Mouse (Mus musculus): Measurements from ENCODE around the gene Arrdc1. TPM values are rescaled to one million over a fixed set of nuclear protein-coding genes. Genes with fewer than 3 reads are reported as not detected.
A peak's percentile ranks its signal among the peaks of the same experiment; 100 is the strongest.
"Not testable (repeated sequence)": the region's sequence is repeated elsewhere in the genome, so short reads cannot be mapped to it uniquely, and the experiment has no call there.

Gene Arrdc1
- polyA plus RNA-seq (2014; fragmentation: Nextera tagmentation; extraction: Ambion mirVana): 29.8 and 35.2 TPM in 2 replicates

DNA sequence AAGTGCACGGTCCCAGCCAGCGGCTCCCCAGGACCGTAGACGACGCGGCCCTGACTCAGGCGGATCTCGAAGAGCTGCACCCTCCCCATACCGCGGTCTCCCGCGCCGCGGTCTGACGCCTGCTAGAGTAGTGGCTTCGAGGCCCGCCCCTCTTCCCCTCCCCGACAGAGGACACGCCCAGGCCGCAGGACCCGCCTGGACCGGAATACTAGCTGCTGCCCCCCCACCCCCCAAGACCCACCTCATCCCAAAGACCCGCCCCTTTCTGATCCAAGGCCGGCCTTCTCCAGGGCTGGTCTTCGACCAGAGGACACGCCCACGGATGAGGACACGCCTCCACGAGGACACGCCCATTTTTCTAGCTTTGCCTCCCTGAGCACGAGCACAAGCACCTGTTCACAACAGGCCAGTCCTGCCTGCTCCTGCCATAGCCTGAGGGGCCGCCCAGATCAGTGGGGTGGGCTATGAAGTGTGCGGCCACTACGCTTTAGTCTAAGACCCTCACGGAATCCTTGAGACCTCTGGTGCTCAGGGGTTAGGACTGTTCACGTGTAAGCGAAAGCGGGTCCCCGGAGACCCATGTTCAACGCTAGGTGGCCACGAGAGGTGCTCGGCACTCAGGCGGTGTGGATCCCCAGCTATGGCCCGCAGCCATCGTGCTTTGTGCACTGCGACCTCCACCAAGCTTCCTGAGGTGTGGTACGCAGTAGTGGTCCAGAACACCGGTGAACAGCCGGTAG lies at the start of gene Arrdc1:
TSS of gene Arrdc1 (minus strand) at position 196 of the 740 bp plus-strand sequence.
- peak; percentile 91 for ATAC-seq (replicated peaks; ENCODE audit: low FRiP score)
- Histone ChIP-seq H3K36me3 (ENCODE audit: control insufficient read depth, insufficient read depth, low read length) (no peaks in the 10 kb centered on the region), H3K4me2 (peak within 1 kb of the TSS; percentile 99), H3K27me3 (replicated peaks; ENCODE audit: control insufficient read depth, insufficient read depth, low read length) (0 out of 2 replicates have a peak, but pooled peaks cover 3% of the 10 kb centered on the region), H3K4me1 (replicated peaks; ENCODE audit: control insufficient read depth, insufficient read depth, low read length) (peaks cover 6% of the 10 kb centered on the region), H3K9ac (ENCODE audit: low read depth, low read length) (peak within 1 kb of the TSS; percentile 88), H3K4me3 (ENCODE audit: low read depth, low read length) (peak within 1 kb of the TSS; percentile 83), H3K27ac (ENCODE audit: low read depth, low read length) (peak within 1 kb of the TSS; percentile 79), H3K9me3 (ENCODE audit: control insufficient read depth, low read length) (no peaks in the 10 kb centered on the region)
- DNase-seq (ENCODE audit: low spot score): peak; percentile 90
- WGBS: under 1% methylated on average over 49 of the region's 49 CpGs

DNA sequence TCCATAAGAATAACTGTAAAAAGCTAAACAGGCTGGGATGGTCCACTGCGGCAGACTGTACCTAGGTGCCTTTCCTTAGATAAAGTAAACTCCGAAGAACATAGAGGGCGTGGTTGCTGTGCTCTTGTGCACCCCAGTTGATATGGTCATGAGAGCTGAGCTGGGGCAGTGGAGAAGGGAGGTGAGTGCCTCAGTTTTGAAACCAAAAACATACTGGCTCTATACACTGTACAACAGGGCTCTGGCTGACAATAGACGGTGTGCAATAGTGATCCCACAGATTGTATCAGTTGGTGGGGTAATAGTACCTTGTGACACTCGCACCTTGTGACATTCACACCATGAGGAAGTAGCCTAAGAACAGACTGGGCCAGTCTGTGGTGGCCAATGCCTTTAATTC lies 41.9 kb upstream of the Arrdc1 start:
- Histone ChIP-seq H3K27ac (ENCODE audit: low read depth, low read length) (peak overlapping the region; percentile 91), H3K4me2 (peak overlapping the region; percentile 99)

DNA sequence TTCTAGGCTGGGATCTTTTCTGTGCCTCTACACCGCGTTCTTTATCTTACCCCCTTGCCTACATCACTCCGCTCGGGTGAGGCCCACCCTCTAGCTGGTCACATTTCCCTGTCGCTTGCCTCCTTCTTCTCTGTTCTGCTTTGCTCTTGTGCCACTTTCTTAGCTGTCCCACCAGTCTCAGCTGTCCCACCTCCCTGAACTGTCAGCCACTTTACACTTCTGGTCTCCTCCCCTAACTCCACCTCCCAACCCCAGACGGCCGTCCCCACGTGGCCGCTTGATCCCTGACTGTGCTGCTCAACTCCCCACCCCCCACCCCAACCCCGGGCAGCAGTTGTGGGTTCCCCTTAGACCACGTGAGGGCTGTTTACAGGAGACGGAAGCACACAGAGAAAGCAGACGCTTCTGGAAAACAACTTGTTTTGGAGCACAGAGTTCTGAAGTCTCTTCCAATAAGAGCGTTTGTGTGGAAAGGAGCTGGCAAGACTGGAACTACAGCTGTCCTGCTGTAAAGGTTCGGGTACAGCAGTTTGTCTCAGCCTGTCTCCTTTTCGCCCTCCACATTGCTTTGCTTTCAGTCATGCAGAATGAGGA lies 40.7 kb upstream of the Arrdc1 start, which contains the start of gene Pnpla7:
TSS of gene Pnpla7 (plus strand) at position 330 of the 594 bp plus-strand sequence.
- under 1% methylated on average over 16 of the region's 16 CpGs for WGBS

More for the DNA sequence above, 41.9 kb upstream of the Arrdc1 start:
- 53% methylated on average over 5 of the region's 5 CpGs for WGBS
- no peaks in the 10 kb centered on the region for H3K27me3 ChIP-seq (replicated peaks; ENCODE audit: control insufficient read depth, insufficient read depth, low read length)
- peak overlapping the region; percentile 64 for H3K9ac ChIP-seq (ENCODE audit: low read depth, low read length)
- H3K36me3 ChIP-seq (ENCODE audit: control insufficient read depth, insufficient read depth, low read length): peaks cover 6% of the 10 kb centered on the region; the same call in 1 of the 2 replicates
- H3K4me1 ChIP-seq (replicated peaks; ENCODE audit: control insufficient read depth, insufficient read depth, low read length): peaks cover 9% of the 10 kb centered on the region
- H3K9me3 ChIP-seq (ENCODE audit: control insufficient read depth, low read length): no peaks in the 10 kb centered on the region
- H3K4me3 ChIP-seq (ENCODE audit: low read depth, low read length): peak overlapping the region; percentile 76
- DNase-seq (ENCODE audit: low spot score): no peak
- peak; percentile 52 for ATAC-seq (replicated peaks; ENCODE audit: low FRiP score)

DNA sequence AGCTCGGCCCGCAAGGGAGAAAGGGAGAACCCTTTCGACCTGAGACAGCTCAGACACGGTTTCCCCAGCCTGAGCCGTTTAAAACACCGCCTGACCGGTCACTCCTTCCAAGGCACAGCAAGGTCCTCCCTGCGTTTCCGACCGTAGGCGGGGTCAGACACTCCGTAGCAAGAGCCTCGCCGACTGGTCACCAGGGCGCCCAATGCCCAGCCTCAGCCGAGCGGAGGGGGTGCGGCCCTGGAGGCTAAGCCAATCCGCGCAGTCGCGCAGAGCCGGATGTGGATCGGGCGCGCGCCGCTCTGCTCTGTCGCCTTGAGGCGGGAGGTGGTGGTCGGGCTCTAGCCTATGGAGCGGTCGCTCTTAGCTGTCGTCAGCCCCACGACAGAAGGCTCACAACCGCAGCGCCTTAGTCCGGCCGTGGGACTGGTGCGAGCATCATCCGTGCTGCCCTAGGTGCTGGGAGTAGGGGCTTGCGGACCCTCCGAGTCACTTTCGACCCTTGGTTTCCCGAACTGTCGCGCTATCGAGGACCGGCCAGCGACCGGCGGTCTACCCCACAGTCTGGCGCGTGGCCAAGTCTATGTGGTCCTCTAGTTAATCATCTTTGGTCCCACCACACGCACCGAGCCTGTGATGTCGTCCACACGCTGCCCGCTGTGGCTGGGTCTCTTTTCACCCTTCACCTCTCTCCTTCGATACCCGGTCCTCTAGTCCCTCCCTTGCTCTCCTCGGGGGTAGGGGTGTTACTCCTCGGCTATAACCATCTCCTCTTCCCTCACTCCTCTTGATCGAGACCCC lies 40.1 kb upstream of the Arrdc1 start, which contains the start of gene Mrpl41:
TSS of gene Mrpl41 (minus strand) at position 193 of the 798 bp plus-strand sequence.
- peak within 1 kb of the TSS; percentile 99 for H3K4me2 ChIP-seq
- ATAC-seq (replicated peaks; ENCODE audit: low FRiP score): peak; percentile 96

More for the DNA sequence above, 40.7 kb upstream of the Arrdc1 start, which contains the start of gene Pnpla7:
- Histone ChIP-seq H3K27me3 (replicated peaks; ENCODE audit: control insufficient read depth, insufficient read depth, low read length) (no peaks in the 10 kb centered on the region), H3K9ac (ENCODE audit: low read depth, low read length) (peak within 1 kb of the TSS; percentile 83), H3K4me3 (ENCODE audit: low read depth, low read length) (peak within 1 kb of the TSS; percentile 76), H3K4me1 (replicated peaks; ENCODE audit: control insufficient read depth, insufficient read depth, low read length) (peaks cover 9% of the 10 kb centered on the region), H3K36me3 (ENCODE audit: control insufficient read depth, insufficient read depth, low read length) (peaks cover 15% of the 10 kb centered on the region), H3K9me3 (ENCODE audit: control insufficient read depth, low read length) (no peaks in the 10 kb centered on the region), H3K4me2 (peak within 1 kb of the TSS; percentile 99), H3K27ac (ENCODE audit: low read depth, low read length) (peak within 1 kb of the TSS; percentile 91)
- peak; percentile 79 for ATAC-seq (replicated peaks; ENCODE audit: low FRiP score)
- DNase-seq (ENCODE audit: low spot score): peak; percentile 83

DNA sequence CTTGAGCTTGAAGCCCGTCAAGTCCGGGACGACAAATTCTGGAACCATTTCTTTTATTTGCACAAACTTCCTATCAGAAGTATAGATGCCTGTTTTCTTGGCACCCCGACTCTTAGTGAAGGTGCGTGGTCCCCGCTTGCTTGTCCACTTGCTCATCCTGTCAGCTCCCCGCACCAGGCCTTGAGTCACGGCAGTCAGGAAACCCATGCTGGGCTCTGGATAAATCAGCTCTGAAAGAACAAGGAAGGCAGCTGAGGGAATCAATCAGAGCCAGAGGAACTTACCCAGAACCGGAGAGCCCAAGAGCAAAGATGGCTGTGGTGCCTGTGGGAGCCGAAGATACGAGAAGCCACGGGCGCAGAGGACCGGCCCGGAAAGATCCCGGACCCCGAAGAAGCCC lies 39.4 kb upstream of the Arrdc1 start:
- ATAC-seq (replicated peaks; ENCODE audit: low FRiP score); H3K9me3 ChIP-seq (ENCODE audit: control insufficient read depth, low read length); DNase-seq (ENCODE audit: low spot score); H3K4me1 ChIP-seq (replicated peaks; ENCODE audit: control insufficient read depth, insufficient read depth, low read length); H3K27me3 ChIP-seq (replicated peaks; ENCODE audit: control insufficient read depth, insufficient read depth, low read length): not testable (repeated sequence)
- Histone ChIP-seq H3K9ac (ENCODE audit: low read depth, low read length) (peak overlapping the region; percentile 83), H3K4me2 (peak overlapping the region; percentile 99), H3K36me3 (ENCODE audit: control insufficient read depth, insufficient read depth, low read length) (peaks cover 19% of the 10 kb centered on the region), H3K27ac (ENCODE audit: low read depth, low read length) (peak overlapping the region; percentile 74), H3K4me3 (ENCODE audit: low read depth, low read length) (peak overlapping the region; percentile 76)
- 2% methylated on average over 17 of the region's 17 CpGs for WGBS

More for the DNA sequence above, 40.1 kb upstream of the Arrdc1 start, which contains the start of gene Mrpl41:
- Histone ChIP-seq H3K27ac (ENCODE audit: low read depth, low read length) (peak within 1 kb of the TSS; percentile 91), H3K4me3 (ENCODE audit: low read depth, low read length) (peak within 1 kb of the TSS; percentile 76), H3K36me3 (ENCODE audit: control insufficient read depth, insufficient read depth, low read length) (peaks cover 16% of the 10 kb centered on the region), H3K9ac (ENCODE audit: low read depth, low read length) (peak within 1 kb of the TSS; percentile 83), H3K9me3 (ENCODE audit: control insufficient read depth, low read length) (no peaks in the 10 kb centered on the region), H3K4me1 (replicated peaks; ENCODE audit: control insufficient read depth, insufficient read depth, low read length) (peaks cover 9% of the 10 kb centered on the region), H3K27me3 (replicated peaks; ENCODE audit: control insufficient read depth, insufficient read depth, low read length) (no peaks in the 10 kb centered on the region)
- peak; percentile 97 for DNase-seq (ENCODE audit: low spot score)
- WGBS: under 1% methylated on average over 64 of the region's 64 CpGs

DNA sequence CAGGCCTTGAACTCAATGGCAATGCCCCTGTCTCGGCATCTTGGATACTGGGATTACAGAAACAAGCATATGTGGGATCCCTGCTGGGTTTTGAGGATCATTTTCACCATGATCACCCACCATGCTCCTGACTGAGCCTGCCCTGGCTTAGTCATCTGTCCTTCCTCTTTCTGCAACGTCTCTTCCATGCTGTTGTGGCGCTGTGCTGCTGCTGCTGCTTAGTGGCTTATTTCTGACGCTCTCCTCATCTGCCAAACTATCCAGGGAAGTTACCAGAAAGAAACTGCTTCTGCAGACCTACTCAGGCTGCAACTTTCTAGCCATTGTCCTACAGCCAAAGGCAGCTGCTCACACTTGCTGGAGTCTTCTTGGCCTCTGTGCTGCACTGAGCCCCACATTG lies 35.3 kb upstream of the Arrdc1 start:
- H3K4me1 ChIP-seq (replicated peaks; ENCODE audit: control insufficient read depth, insufficient read depth, low read length): peaks cover 3% of the 10 kb centered on the region; the same call in 1 of the 2 replicates
- no peak overlapping the region for H3K4me2 ChIP-seq
- no peak for DNase-seq (ENCODE audit: low spot score)
- no peak overlapping the region for H3K9ac ChIP-seq (ENCODE audit: low read depth, low read length)
- no peak overlapping the region for H3K4me3 ChIP-seq (ENCODE audit: low read depth, low read length)
- H3K9me3 ChIP-seq (ENCODE audit: control insufficient read depth, low read length): no peaks in the 10 kb centered on the region
- no peak for ATAC-seq (replicated peaks; ENCODE audit: low FRiP score)
- no peak overlapping the region for H3K27ac ChIP-seq (ENCODE audit: low read depth, low read length)
- peaks cover 46% of the 10 kb centered on the region for H3K36me3 ChIP-seq (ENCODE audit: control insufficient read depth, insufficient read depth, low read length)
- 70% methylated on average over 4 of the region's 4 CpGs for WGBS
- no peaks in the 10 kb centered on the region for H3K27me3 ChIP-seq (replicated peaks; ENCODE audit: control insufficient read depth, insufficient read depth, low read length)

DNA sequence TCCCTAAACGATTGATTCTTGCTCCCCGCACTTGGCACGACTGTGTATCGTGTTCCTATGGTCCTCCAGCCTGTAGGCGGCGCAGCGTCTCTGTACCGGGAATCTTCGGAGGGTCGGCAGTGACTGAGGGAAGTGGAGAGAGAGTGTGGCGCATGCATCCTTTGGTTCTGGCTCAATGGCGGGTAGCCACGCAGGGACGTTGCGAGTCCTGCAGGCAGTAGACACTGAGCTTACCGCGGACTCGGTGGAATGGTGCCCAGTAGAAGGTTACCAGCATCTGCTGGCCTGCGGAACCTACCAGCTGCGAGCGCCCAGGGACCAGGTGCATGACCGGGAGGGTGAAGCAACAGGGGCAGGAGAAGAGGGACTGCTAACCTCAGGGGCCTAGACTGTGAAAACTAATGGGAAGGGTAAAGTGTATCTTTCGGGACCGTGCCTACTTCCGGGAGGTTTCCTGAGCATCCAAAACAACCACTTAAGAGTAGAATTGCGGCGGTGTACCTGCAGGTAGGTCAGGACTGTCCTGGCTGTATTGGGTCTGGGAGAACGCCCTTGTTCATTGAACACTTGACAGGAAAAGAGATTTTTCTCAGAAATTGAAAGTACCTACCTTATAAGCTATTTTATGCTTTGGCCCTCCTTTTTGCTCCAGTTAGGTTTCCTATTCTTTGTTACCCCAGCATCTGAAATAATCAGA lies 27.4 kb upstream of the Arrdc1 start, which contains the start of gene Dph7:
TSS of gene Dph7 (plus strand) at position 97 of the 697 bp plus-strand sequence.
- Histone ChIP-seq H3K27ac (ENCODE audit: low read depth, low read length) (peak within 1 kb of the TSS; percentile 46), H3K9ac (ENCODE audit: low read depth, low read length) (peak within 1 kb of the TSS; percentile 75), H3K9me3 (ENCODE audit: control insufficient read depth, low read length) (no peaks in the 10 kb centered on the region), H3K27me3 (replicated peaks; ENCODE audit: control insufficient read depth, insufficient read depth, low read length) (no peaks in the 10 kb centered on the region), H3K36me3 (ENCODE audit: control insufficient read depth, insufficient read depth, low read length) (peaks cover 39% of the 10 kb centered on the region), H3K4me1 (replicated peaks; ENCODE audit: control insufficient read depth, insufficient read depth, low read length) (peaks cover 6% of the 10 kb centered on the region), H3K4me2 (peak within 1 kb of the TSS; percentile 86), H3K4me3 (ENCODE audit: low read depth, low read length) (peak within 1 kb of the TSS; percentile 70)
- peak; percentile 90 for ATAC-seq (replicated peaks; ENCODE audit: low FRiP score)
- 2% methylated on average over 28 of the region's 28 CpGs for WGBS
- peak; percentile 84 for DNase-seq (ENCODE audit: low spot score)

Data from liver, embryonic 11.5 days (tissue).